Mouse (Mus musculus) kidney, embryonic 14.5 days (tissue): ENCODE measurements around the gene Por. TPM values are rescaled to one million over a fixed set of nuclear protein-coding genes. Genes with fewer than 3 reads are reported as not detected.

Source experiments
- ATAC-seq: fragments of 200-750 bp; cut with Nextera tagmentation; 2 replicates; pipeline ENCODE4 v1.8.0; 2017; ENCODE audit warnings: moderate number of reproducible peaks, mild to moderate bottlenecking, moderate TSS enrichment, moderate library complexity; ENCODE audit not compliant: low FRiP score, low TSS enrichment
- H3K27ac ChIP-seq: fragments of 300-500 bp; sonication (generic); 2 replicates; pipeline ENCODE4 v1.5.1; 2014; ENCODE audit warnings: low read depth, mild to moderate bottlenecking, low read length, moderate library complexity, mixed read lengths
- H3K27me3 ChIP-seq: fragments of 300-500 bp; sonication (generic); 2 replicates; pipeline ENCODE4 v1.6.1; 2014; ENCODE audit warnings: mild to moderate bottlenecking, low read length; ENCODE audit not compliant: control insufficient read depth, insufficient read depth
- H3K36me3 ChIP-seq: fragments of 300-500 bp; sonication (generic); 2 replicates; pipeline ENCODE4 v1.6.1; 2014; ENCODE audit warnings: low read length, mixed read lengths; ENCODE audit not compliant: control insufficient read depth, insufficient read depth
- H3K4me1 ChIP-seq: fragments of 300-500 bp; sonication (generic); 2 replicates; pipeline ENCODE4 v1.6.1; 2014; ENCODE audit warnings: low read length, mixed read lengths; ENCODE audit not compliant: control insufficient read depth, insufficient read depth
- H3K4me2 ChIP-seq: fragments of 300-500 bp; sonication (generic); replicated peaks from 2 replicates; pipeline ENCODE4 v1.6.1; 2014; ENCODE audit warnings: low read depth, mild to moderate bottlenecking, low read length
- H3K4me3 ChIP-seq: fragments of 300-500 bp; sonication (generic); 2 replicates; pipeline ENCODE4 v1.5.1; 2014; ENCODE audit warnings: mild to moderate bottlenecking, low read length
- H3K9ac ChIP-seq: fragments of 300-500 bp; sonication (generic); 2 replicates; pipeline ENCODE4 v1.6.1; 2014; ENCODE audit warnings: low read depth, mild to moderate bottlenecking, low read length, moderate library complexity
- H3K9me3 ChIP-seq: fragments of 300-500 bp; sonication (generic); 2 replicates; pipeline ENCODE4 v1.6.1; 2016; ENCODE audit warnings: low read length; ENCODE audit not compliant: control insufficient read depth
- WGBS: fragments of 180-500 bp; shearing (Covaris S2); extraction: QIAGEN DNeasy Blood & Tissue Kit; methylation state at CpG from one replicate; pipeline ENCODE4 v1.1.7; 2014; 5-methylcytosine and 5-hydroxymethylcytosine counted together
- polyA plus RNA-seq: library from polyadenylated mRNA; unstranded; fragments of >200 nt; fragmentation: Nextera tagmentation; extraction: Ambion mirVana; gene quantifications from 2 replicates; pipeline ENCODE4 v1.2.1, GENCODE M21; 2014

Por gene
- polyA plus RNA-seq, 1 experiment from 2014 or later, result 64.2 TPM

- Histone ChIP-seq H3K4me2 (no peak overlapping the region), H3K9ac (no peak overlapping the region), H3K27me3 (no peaks in the 10 kb centered on the region), H3K9me3 (no peaks in the 10 kb centered on the region), H3K36me3 (peaks cover 16% of the 10 kb centered on the region; the same call in 1 of the 2 replicates), H3K4me3 (no peak overlapping the region), H3K27ac (peak overlapping the region; percentile 3; the same call in 1 of the 2 replicates), H3K4me1 (peaks cover 25% of the 10 kb centered on the region)
- 60% methylated on average over 13 of the region's 13 CpGs for WGBS
- ATAC-seq, result peak; percentile 70
These were observed 41.9 kb downstream of the Por start for GRCm38 (mm10) chr5:135711582-135712355.

DNA sequence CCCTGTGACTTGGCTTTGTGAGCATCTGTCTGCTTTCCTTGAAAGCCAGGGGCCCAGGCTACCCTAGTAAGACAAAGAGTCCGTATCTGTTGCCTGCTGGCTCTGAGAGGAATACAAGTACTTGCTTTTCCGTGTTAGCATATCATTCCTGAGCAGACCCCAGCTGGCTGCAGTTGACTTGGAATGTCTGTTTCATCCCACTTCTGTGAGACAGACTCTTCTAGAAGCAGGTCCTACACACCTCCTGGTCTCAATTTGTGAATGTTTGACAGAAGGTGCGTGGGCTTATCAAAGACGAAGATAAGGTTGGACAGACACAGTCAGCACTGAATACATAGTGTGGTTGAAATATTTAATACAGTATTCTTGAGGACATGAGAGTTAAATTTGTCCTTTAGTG lies 43.0 kb downstream of the Por start:
- Histone ChIP-seq H3K36me3 (peaks cover 14% of the 10 kb centered on the region), H3K9me3 (no peaks in the 10 kb centered on the region), H3K4me2 (no peak overlapping the region), H3K9ac (no peak overlapping the region), H3K27ac (peak overlapping the region; percentile 11; the same call in 1 of the 2 replicates), H3K27me3 (no peaks in the 10 kb centered on the region), H3K4me1 (peaks cover 25% of the 10 kb centered on the region), H3K4me3 (no peak overlapping the region)
- WGBS, result 72% methylated on average over 4 of the region's 4 CpGs
- ATAC-seq, result no peak

DNA sequence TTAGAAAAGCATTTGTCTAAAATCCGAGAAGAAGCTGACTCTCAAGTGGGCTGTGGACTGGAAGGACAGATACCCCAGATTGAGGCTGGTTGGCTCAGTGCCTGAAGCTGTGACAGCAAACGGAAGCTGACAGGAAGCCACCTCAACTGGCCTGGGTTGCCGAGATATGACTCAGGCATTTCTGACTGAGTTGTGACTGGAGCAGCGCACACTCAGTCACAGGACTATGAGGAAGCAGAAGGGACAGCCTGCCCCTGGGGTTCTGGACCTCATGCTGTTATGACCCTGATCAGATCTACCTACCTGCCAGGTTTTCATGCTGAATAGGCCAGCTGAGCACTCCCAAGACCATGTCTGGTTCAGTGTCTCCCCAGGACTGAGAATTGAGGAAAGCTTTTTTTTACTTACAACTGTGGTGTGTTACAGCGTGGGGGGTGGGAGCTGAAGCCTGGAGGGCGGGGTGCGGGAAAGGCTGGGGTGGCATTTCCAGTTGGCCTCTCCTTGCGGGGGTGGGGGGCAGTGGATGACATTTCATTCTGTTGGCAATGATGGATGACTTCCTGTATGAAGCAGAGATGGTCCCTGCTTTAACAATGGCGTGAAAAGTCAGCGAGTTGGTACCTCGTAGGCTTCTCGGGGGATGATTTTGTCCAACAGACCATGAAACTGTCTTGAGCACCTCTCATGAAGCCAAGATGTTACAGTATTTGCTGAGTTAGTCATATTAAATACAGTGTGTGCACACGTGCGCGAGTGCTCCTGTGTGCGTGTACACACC lies 43.8 kb downstream of the Por start:
- no peak overlapping the region for H3K9ac ChIP-seq
- no peak; the same call in 1 of the 2 replicates for ATAC-seq
- H3K27ac ChIP-seq, result peak overlapping the region; percentile 11; the same call in 1 of the 2 replicates

GRCm38 (mm10) chr5:135715624-135716023 lies 45.8 kb downstream of the Por start:
- Histone ChIP-seq H3K9me3 (no peaks in the 10 kb centered on the region), H3K36me3 (peaks cover 17% of the 10 kb centered on the region), H3K27me3 (no peaks in the 10 kb centered on the region), H3K4me1 (peaks cover 25% of the 10 kb centered on the region), H3K27ac (no peak overlapping the region), H3K4me2 (no peak overlapping the region), H3K9ac (no peak overlapping the region), H3K4me3 (no peak overlapping the region)
- WGBS, result 58% methylated on average over 10 of the region's 10 CpGs
- ATAC-seq, result no peak

More for the DNA sequence above, 43.8 kb downstream of the Por start:
- Histone ChIP-seq H3K27me3 (no peaks in the 10 kb centered on the region), H3K9me3 (no peaks in the 10 kb centered on the region), H3K4me2 (peak overlapping the region; percentile 21; the same call in 1 of the 2 replicates), H3K36me3 (peaks cover 17% of the 10 kb centered on the region), H3K4me3 (no peak overlapping the region), H3K4me1 (peaks cover 25% of the 10 kb centered on the region)
- 43% methylated on average over 16 of the region's 16 CpGs for WGBS

GRCm38 (mm10) chr5:135719586-135720120 lies 49.8 kb downstream of the Por start:
- WGBS, result 78% methylated on average over 10 of the region's 10 CpGs

DNA sequence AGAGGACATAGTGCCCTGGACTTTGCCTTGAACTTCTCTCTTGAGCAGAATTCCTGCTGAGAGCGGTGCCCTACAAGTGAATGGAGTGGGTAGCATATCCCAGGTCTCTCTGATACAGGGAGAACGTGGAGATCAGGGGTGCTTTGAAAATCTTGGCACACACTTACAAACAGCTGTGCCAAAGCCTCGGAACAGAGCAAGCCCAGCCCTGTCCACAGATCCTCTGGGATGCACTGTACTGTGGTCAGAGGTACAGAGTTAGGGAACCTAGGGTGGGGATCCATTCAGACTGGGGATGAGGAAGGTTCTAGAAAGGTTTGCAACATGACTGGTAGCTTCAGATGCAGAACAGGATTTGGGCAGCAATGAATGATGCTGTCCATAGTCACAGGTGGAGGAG lies 50.3 kb downstream of the Por start:
- no peak overlapping the region for H3K4me3 ChIP-seq
- H3K27me3 ChIP-seq, result no peaks in the 10 kb centered on the region
- H3K9me3 ChIP-seq, result no peaks in the 10 kb centered on the region
- H3K9ac ChIP-seq, result no peak overlapping the region
- H3K27ac ChIP-seq, result no peak overlapping the region
- peaks cover 11% of the 10 kb centered on the region for H3K4me1 ChIP-seq
- H3K4me2 ChIP-seq, result no peak overlapping the region
- H3K36me3 ChIP-seq, result peaks cover 17% of the 10 kb centered on the region
- no peak for ATAC-seq
- 90% methylated on average over 3 of the region's 3 CpGs for WGBS

More at GRCm38 (mm10) chr5:135719586-135720120, 49.8 kb downstream of the Por start:
- Histone ChIP-seq H3K4me1 (peaks cover 6% of the 10 kb centered on the region), H3K9ac (no peak overlapping the region), H3K27me3 (no peaks in the 10 kb centered on the region), H3K4me2 (no peak overlapping the region), H3K4me3 (no peak overlapping the region), H3K9me3 (no peaks in the 10 kb centered on the region), H3K27ac (no peak overlapping the region), H3K36me3 (peaks cover 17% of the 10 kb centered on the region)
- no peak for ATAC-seq

DNA sequence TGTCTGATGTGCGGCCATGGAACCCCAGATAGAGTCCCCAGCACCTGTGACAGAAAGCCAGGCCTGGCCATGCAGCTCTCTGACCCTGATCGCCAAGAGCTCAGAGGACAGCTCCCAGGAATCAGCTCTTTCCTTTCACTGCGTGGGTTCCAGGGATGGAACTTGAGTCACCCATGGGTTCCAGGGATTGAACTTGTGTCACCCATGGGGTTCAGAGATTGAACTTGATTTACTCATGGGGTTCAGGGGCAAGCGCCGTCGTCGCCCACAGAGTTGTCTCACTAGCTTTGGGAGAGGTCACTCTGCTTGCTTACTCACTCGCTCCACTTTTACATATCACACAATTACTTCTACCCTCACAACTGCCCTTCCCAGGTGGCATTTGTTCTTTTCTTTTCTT lies 51.2 kb downstream of the Por start:
- no peak overlapping the region for H3K27ac ChIP-seq
- ATAC-seq, result no peak
- peaks cover 17% of the 10 kb centered on the region for H3K36me3 ChIP-seq
- no peak overlapping the region for H3K4me2 ChIP-seq
- WGBS, result 86% methylated on average over 8 of the region's 8 CpGs
- no peak overlapping the region for H3K4me3 ChIP-seq
- H3K9me3 ChIP-seq, result no peaks in the 10 kb centered on the region
- peaks cover 20% of the 10 kb centered on the region for H3K4me1 ChIP-seq
- H3K9ac ChIP-seq, result no peak overlapping the region
- no peaks in the 10 kb centered on the region for H3K27me3 ChIP-seq

- Histone ChIP-seq H3K9me3 (no peaks in the 10 kb centered on the region), H3K4me2 (no peak overlapping the region), H3K4me1 (peaks cover 24% of the 10 kb centered on the region), H3K27ac (no peak overlapping the region), H3K9ac (no peak overlapping the region), H3K4me3 (no peak overlapping the region), H3K27me3 (no peaks in the 10 kb centered on the region), H3K36me3 (peaks cover 9% of the 10 kb centered on the region)
- no peak for ATAC-seq
- WGBS, result 85% methylated on average over 11 of the region's 11 CpGs
These were observed 52.3 kb downstream of the Por start for GRCm38 (mm10) chr5:135722121-135722520.
